9 mouse cellular contexts compared by ENCODE assay signal in genomic region chr7:66929263-66929662, GRCm38 (mm10).
A peak's percentile ranks its signal among the peaks of the same experiment; 100 is the strongest.
DNase-seq lines count a peak whose midpoint lies in the region; ATAC-seq and TF ChIP-seq lines count a peak whose summit lies in the region.
"Had no signal": no experiment of that assay in that cellular context is flagged by ENCODE, and none has a peak within 500 bp of the region (broad histone marks: within the 10 kb centered on the region; RNA-seq: fewer than 3 reads in every experiment).

No protein-coding gene starts in this region.

- DNase-seq in MN1 (ENCODE audit: low spot score) (peak; percentile 31), adipocyte (ENCODE audit: low spot score) (peak; percentile 81)
- peak; percentile 25 for DNase-seq in lung, adult 2 months
- no peak for DNase-seq in retina, postnatal 1 day
- no peak for DNase-seq in layer of hippocampus, adult 11-12 months (ENCODE audit: low spot score)
- DNase-seq: forebrain, postnatal 0 days; thymus, postnatal 25 days had no signal

- TF ChIP-seq CTCF in lung, adult 2 months (IDR thresholded peaks at IDR 0.05; ENCODE audit: insufficient read depth, low read length), result no peak

- no peaks in the 10 kb centered on the region for H3K27me3 ChIP-seq in heart, embryonic 15.5 days
- no peaks in the 10 kb centered on the region for H3K27me3 ChIP-seq in hindbrain, embryonic 13.5 days

- H3K4me3 ChIP-seq in heart, embryonic 15.5 days, result no peak overlapping the region
- no peak overlapping the region for H3K4me3 ChIP-seq in lung, adult 2 months (replicated peaks; ENCODE audit: extremely low read depth, low read depth, low read length)
- H3K4me3 ChIP-seq in hindbrain, embryonic 13.5 days, result no peak overlapping the region

- H3K9ac ChIP-seq in heart, embryonic 15.5 days, result no peak overlapping the region
- H3K9ac ChIP-seq in hindbrain, embryonic 13.5 days, result no peak overlapping the region
- H3K9ac ChIP-seq: forebrain, postnatal 0 days had no signal

- no peaks in the 10 kb centered on the region for H3K36me3 ChIP-seq in heart, embryonic 15.5 days
- H3K36me3 ChIP-seq in hindbrain, embryonic 13.5 days, result no peaks in the 10 kb centered on the region

- H3K9me3 ChIP-seq in heart, embryonic 15.5 days (replicated peaks), result no peaks in the 10 kb centered on the region
- no peaks in the 10 kb centered on the region for H3K9me3 ChIP-seq in hindbrain, embryonic 13.5 days

- H3K27ac ChIP-seq in heart, embryonic 15.5 days, result peak overlapping the region; percentile 46; the same call in 1 of the 2 replicates
- no peak overlapping the region for H3K27ac ChIP-seq in hindbrain, embryonic 13.5 days

- H3K4me2 ChIP-seq in heart, embryonic 15.5 days, result no peak overlapping the region
- H3K4me2 ChIP-seq in hindbrain, embryonic 13.5 days, result no peak overlapping the region

- WGBS in heart, embryonic 15.5 days, result 13% methylated on average over 6 of the region's 6 CpGs
- WGBS in lung, adult 2 months, result 18% methylated on average over 6 of the region's 6 CpGs
- 42% methylated on average over 6 of the region's 6 CpGs for WGBS in hindbrain, embryonic 13.5 days

- ATAC-seq in heart, embryonic 15.5 days (replicated peaks; ENCODE audit: insufficient number of reproducible peaks, insufficient read depth, low FRiP score, low read depth), result peak; percentile 65
- no peak for ATAC-seq in hindbrain, embryonic 13.5 days (ENCODE audit: low FRiP score)
- ATAC-seq: forebrain, postnatal 0 days had no signal

- H3K4me1 ChIP-seq in heart, embryonic 15.5 days (replicated peaks), result peaks cover 39% of the 10 kb centered on the region
- H3K4me1 ChIP-seq in lung, adult 2 months (ENCODE audit: control insufficient read depth, insufficient read depth, low read length), result peaks cover 7% of the 10 kb centered on the region
- H3K4me1 ChIP-seq in hindbrain, embryonic 13.5 days (replicated peaks), result peaks cover 11% of the 10 kb centered on the region; the same call in 1 of the 2 replicates

- no peak for TF ChIP-seq POLR2A in lung, adult 2 months (IDR thresholded peaks at IDR 0.05; ENCODE audit: borderline replicate concordance, extremely low read depth, low read depth, low read length)

Comparison
In these comparisons a context has a peak if more than half of its experiments do, and no peak if none do; other contexts are left out.
1. DNase-seq: peak in MN1 (single experiment), adipocyte (single experiment) and lung, adult 2 months (single experiment); none in retina, postnatal 1 day (single experiment) and layer of hippocampus, adult 11-12 months (single experiment).